Mouse (Mus musculus) hindbrain, embryonic 14.5 days (tissue): ENCODE results near the gene Krt80. TPM values are rescaled to one million over a fixed set of nuclear protein-coding genes. Genes with fewer than 3 reads are reported as not detected.
A peak's percentile ranks its signal among the peaks of the same experiment; 100 is the strongest.

Source experiments
- ATAC-seq: fragments of 200-750 bp; cut with Nextera tagmentation; 2 replicates; pipeline ENCODE4 v1.8.0; 2017; ENCODE audit warnings: moderate number of reproducible peaks, mild to moderate bottlenecking, moderate TSS enrichment, moderate library complexity; ENCODE audit not compliant: low FRiP score
- DNase-seq: peaks from one replicate; pipeline ENCODE4 v3.0.0-alpha.2; 2015; ENCODE audit warnings: low spot score
- H3K27ac ChIP-seq: fragments of 300-500 bp; sonication (generic); 2 replicates; pipeline ENCODE4 v1.5.1; 2014; ENCODE audit warnings: mild to moderate bottlenecking, moderate library complexity
- H3K27me3 ChIP-seq: fragments of 300-500 bp; sonication (generic); 2 replicates; pipeline ENCODE4 v1.6.1; 2014; ENCODE audit warnings: mild to moderate bottlenecking, low read length, mixed read lengths; ENCODE audit not compliant: control insufficient read depth, insufficient read depth
- H3K36me3 ChIP-seq: fragments of 300-500 bp; sonication (generic); replicated peaks from 2 replicates; pipeline ENCODE4 v1.6.1; 2014; ENCODE audit not compliant: control insufficient read depth, insufficient read depth
- H3K4me1 ChIP-seq: fragments of 300-500 bp; sonication (generic); replicated peaks from 2 replicates; pipeline ENCODE4 v1.6.1; 2014; ENCODE audit warnings: antibody characterized with exemption, low read length, mixed read lengths; ENCODE audit not compliant: control insufficient read depth, insufficient read depth
- H3K4me2 ChIP-seq: fragments of 300-500 bp; sonication (generic); replicated peaks from 2 replicates; pipeline ENCODE4 v1.6.1; 2014; ENCODE audit warnings: mild to moderate bottlenecking, moderate library complexity
- H3K4me3 ChIP-seq: fragments of 300-500 bp; sonication (generic); replicated peaks from 2 replicates; pipeline ENCODE4 v1.5.1; 2014; ENCODE audit warnings: mild to moderate bottlenecking, low read length
- H3K9ac ChIP-seq: fragments of 300-500 bp; sonication (generic); 2 replicates; pipeline ENCODE4 v1.6.1; 2014
- H3K9me3 ChIP-seq: fragments of 300-500 bp; sonication (generic); 2 replicates; pipeline ENCODE4 v1.6.1; 2016; ENCODE audit warnings: low read length; ENCODE audit not compliant: control insufficient read depth
- WGBS: fragments of 180-500 bp; shearing (Covaris S2); extraction: QIAGEN DNeasy Blood & Tissue Kit; methylation state at CpG from one replicate; pipeline ENCODE4 v1.1.7; 2014; 5-methylcytosine and 5-hydroxymethylcytosine counted together
- microRNA counts: library from miRNA; unstranded; fragments of <30 nt; microRNA quantifications from one replicate; lab custom pipeline; 2016
- microRNA-seq: library from miRNA; unstranded; fragments of <30 nt; microRNA quantifications from one replicate; pipeline ENCODE4, GENCODE M21; 2016
- polyA plus RNA-seq: library from polyadenylated mRNA; unstranded; fragments of >200 nt; fragmentation: Nextera tagmentation; extraction: Ambion mirVana; gene quantifications from 2 replicates; pipeline ENCODE4 v1.2.1, GENCODE M21; 2014

The Krt80 gene
- polyA plus RNA-seq, 1 experiment from 2014 or later = 0.11 TPM

DNA sequence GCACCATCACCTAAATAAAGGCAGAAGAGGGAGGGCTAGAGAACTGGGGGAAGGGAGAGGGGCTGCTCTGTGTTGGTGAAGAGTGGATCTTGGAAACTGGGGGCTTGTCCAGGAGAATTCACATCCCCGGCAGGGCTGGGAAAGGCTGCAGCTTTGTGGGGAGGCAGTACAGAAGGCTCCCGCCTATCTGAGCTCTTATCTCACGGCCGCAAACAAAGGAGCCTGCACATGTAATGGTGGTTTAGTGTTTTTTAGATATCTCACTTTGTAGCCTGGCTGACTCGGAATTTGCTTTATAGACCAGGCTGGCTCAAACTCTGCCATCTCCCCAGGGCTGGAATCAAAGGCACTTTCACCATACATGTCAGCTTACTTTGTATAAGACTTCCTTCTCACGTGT lies 69.8 kb downstream of the Krt80 start:
- Histone ChIP-seq H3K4me3 (no peak overlapping the region), H3K36me3 (no peaks in the 10 kb centered on the region), H3K27ac (no peak overlapping the region), H3K9me3 (no peaks in the 10 kb centered on the region), H3K4me2 (no peak overlapping the region), H3K27me3 (no peaks in the 10 kb centered on the region), H3K9ac (no peak overlapping the region), H3K4me1 (no peaks in the 10 kb centered on the region)
- DNase-seq = no peak
- WGBS = 75% methylated on average over 6 of the region's 6 CpGs
- no peak for ATAC-seq

DNA sequence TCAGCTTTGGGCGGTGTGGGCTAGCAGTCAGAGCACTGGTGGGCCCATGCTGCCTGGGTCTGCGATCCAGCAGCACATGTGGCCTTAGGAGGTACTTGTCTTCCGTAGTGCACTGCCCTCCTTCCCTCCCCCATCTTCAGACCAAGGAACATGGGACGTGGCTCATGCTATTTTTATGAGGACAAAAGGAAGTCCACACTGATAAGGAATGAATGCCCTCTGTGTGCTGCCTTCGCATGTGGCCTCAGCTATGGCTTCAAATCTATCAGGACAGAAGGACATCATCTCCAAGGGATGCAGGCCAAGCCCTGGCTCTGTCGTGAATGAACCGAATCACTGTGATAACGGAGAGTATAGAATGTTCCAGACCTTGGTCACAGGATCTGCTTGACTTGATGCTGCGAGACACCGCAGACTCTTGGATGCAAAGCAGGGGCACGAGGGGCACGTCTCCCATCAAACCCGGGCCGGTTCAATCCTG lies 70.4 kb downstream of the Krt80 start:
- ATAC-seq = no peak
- 82% methylated on average over 14 of the region's 14 CpGs for WGBS
- no peaks in the 10 kb centered on the region for H3K4me1 ChIP-seq

DNA sequence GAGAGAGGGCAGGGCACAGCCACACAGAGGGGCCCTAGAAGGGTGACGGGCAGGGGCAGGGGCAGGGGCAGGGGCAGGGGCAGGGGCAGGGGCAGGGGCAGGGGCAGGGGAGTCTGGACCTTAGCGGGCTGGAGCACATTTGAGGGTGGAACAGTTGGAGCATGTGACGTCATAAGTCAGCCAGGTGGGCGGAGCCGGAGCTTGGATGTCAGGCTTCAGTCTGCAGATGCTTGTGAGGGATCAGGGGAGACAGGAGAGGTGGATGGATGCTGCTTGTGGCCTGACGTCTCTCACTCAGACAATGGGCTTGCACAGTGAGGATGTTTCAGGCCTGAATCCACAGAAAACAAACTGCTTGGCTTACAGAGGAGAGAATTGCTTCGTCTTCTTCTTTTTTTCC lies 71.4 kb downstream of the Krt80 start:
- Histone ChIP-seq H3K4me1 (no peaks in the 10 kb centered on the region), H3K27me3 (no peaks in the 10 kb centered on the region), H3K9me3 (no peaks in the 10 kb centered on the region), H3K27ac (no peak overlapping the region), H3K9ac (no peak overlapping the region), H3K4me3 (no peak overlapping the region), H3K36me3 (no peaks in the 10 kb centered on the region), H3K4me2 (peak overlapping the region; percentile 22)
- ATAC-seq (no peak), DNase-seq (no peak)
- WGBS = 17% methylated on average over 7 of the region's 7 CpGs

More for the DNA sequence above, 70.4 kb downstream of the Krt80 start:
- Histone ChIP-seq H3K4me3 (no peak overlapping the region), H3K9me3 (no peaks in the 10 kb centered on the region), H3K27me3 (no peaks in the 10 kb centered on the region), H3K9ac (no peak overlapping the region), H3K27ac (no peak overlapping the region), H3K4me2 (no peak overlapping the region), H3K36me3 (no peaks in the 10 kb centered on the region)
- no peak for DNase-seq

DNA sequence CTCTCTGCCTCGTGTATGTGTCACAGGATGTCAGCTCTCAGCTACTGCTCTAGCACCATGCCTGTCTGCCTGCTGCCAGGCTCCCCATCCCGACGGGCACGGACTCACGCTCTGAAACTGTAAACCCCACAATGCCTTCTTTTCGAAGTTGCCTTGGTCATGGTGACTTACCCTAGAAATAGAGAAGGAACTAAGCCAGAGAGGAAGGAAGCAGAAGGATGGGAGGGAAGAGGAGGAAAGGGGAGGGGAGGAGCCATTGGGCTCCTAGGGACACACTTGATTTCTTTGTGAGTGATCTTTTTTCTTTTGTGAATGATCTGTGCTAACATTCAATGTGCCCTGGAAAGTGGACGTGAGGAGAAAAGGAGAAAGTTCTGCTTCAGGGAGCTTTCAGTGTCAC lies 72.0 kb downstream of the Krt80 start:
- no peaks in the 10 kb centered on the region for H3K9me3 ChIP-seq
- H3K4me2 ChIP-seq = no peak overlapping the region; the same call in 1 of the 2 replicates
- DNase-seq = no peak
- no peak for ATAC-seq
- no peak overlapping the region for H3K4me3 ChIP-seq
- 32% methylated on average over 7 of the region's 7 CpGs for WGBS
- no peaks in the 10 kb centered on the region for H3K4me1 ChIP-seq
- no peaks in the 10 kb centered on the region for H3K36me3 ChIP-seq
- no peak overlapping the region for H3K27ac ChIP-seq
- H3K27me3 ChIP-seq = no peaks in the 10 kb centered on the region
- H3K9ac ChIP-seq = no peak overlapping the region

MicroRNAs within 50 kb of the gene (microRNA counts, 519-probe panel; counts per million panel counts)
- microRNA mmu-miR-1941-3p (lab: Ali Mortazavi, UCI) = not detected
- microRNA mmu-miR-1941-5p (lab: Ali Mortazavi, UCI) = not detected

Small RNA genes within 50 kb of the gene (microRNA-seq; reads per million reads assigned to microRNA genes)
- 0.65 reads per million for gene Mir1941

Other genes starting within 250 kb of the Krt80 start
- 5.7 and 6.2 TPM in 2 replicates for gene Acvrl1, start 241.6 kb downstream of the Krt80 start, polyA plus RNA-seq
- gene Acvr1b, start 196.1 kb downstream of the Krt80 start, polyA plus RNA-seq = 30.0 and 35.7 TPM in 2 replicates
- 1.6 and 2.5 TPM in 2 replicates for gene Grasp, start 146.0 kb downstream of the Krt80 start, polyA plus RNA-seq
- 5.0 and 5.1 TPM in 2 replicates for gene Nr4a1, start 115.9 kb downstream of the Krt80 start, polyA plus RNA-seq
- gene Atg101, start 85.9 kb downstream of the Krt80 start, polyA plus RNA-seq = 65.4 and 66.3 TPM in 2 replicates
- 0.23 and 0.37 TPM in 2 replicates for gene 6030408B16Rik, start 77.0 kb downstream of the Krt80 start, polyA plus RNA-seq
- 1.5 and 1.8 TPM in 2 replicates for gene Krt7, start 40.9 kb upstream of the Krt80 start, polyA plus RNA-seq
- 0.40 and 0.50 TPM in 2 replicates for gene Krt87, start 68.6 kb upstream of the Krt80 start, polyA plus RNA-seq
- gene Krt88, start 77.6 kb upstream of the Krt80 start, polyA plus RNA-seq = not detected in 2 replicates
- gene Krt81, start 93.6 kb upstream of the Krt80 start, polyA plus RNA-seq = not detected in 2 replicates
- gene Krt86, start 103.3 kb upstream of the Krt80 start, polyA plus RNA-seq = 0.09 TPM in 1 of 2 replicates, not detected in the other
- not detected in 2 replicates for gene Krt83, start 121.3 kb upstream of the Krt80 start, polyA plus RNA-seq
- gene Gm49425, start 147.1 kb upstream of the Krt80 start, polyA plus RNA-seq = not detected in 2 replicates
- gene Krt84, start 162.7 kb upstream of the Krt80 start, polyA plus RNA-seq = not detected in 2 replicates
- gene Krt82, start 180.5 kb upstream of the Krt80 start, polyA plus RNA-seq = not detected in 2 replicates
- gene Krt90, start 192.8 kb upstream of the Krt80 start, polyA plus RNA-seq = 0.15 and 0.23 TPM in 2 replicates
- gene Krt75, start 203.7 kb upstream of the Krt80 start, polyA plus RNA-seq = 0.07 and 0.15 TPM in 2 replicates